Mouse (Mus musculus): Measurements from ENCODE around the gene Fgb.

Gene Fgb

DNA sequence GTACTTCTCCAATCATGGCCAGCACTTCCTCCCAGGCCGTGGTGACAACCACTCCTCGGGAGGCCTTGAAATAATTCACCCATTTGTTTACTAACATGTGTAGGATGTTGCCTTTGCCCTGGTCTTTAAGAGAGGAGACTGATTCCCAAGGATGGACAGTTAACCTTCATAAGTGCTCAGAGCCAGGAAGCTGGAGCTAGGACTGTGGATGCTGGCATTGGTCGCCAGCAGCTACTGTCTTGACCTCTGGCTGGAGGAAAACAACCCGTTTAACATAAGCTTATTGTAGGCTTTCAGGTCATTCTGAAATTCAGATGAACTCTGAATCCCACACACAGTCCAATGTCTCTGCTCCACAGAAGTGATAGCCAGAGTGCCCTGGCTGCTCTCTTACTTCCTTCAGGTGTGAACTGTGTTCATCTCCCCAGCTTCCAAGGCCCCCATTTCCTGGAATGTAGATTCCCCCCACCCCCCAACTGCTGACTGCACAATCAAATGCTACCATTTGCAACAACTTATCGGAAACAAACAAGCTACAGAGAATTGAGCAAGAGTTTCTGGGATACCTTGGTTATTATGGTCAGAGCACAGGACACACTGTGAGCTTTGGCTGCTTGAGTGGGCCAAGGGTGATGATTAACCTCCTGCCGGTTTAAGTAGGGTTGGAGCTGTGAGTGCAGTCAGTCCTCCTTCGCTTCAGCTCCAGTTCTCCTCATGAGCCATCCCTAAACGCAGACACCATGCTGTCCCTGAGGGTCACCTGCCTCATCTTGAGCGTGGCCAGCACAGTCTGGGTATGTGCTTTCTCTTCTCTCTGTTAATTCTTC, 24.0 kb downstream of the Fgb start, which contains the start of gene Fga:
Gene Fga (plus strand): TSS at position 602 of the 827 bp plus-strand sequence.
- DNase-seq = no peak

DNA sequence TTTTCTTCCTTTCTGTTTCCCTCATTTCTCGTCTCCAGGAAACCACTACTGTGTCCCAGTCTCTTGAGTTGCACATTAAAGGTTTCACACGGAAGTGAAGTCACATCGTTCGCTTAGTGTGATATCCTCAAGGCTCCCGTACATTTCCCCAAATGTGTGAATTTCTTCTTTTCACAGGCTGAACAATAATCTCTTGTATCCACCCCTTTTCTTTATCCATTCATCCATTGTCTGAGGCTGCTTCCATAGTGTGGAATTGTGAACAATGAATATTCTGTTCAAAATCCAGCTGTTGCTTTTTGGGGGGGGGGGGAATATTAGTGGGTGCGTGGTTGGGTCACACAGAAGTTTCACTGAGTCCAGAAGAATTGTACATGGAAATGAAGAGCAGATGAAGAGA, 24.6 kb downstream of the Fgb start:
- DNase-seq = no peak

DNA sequence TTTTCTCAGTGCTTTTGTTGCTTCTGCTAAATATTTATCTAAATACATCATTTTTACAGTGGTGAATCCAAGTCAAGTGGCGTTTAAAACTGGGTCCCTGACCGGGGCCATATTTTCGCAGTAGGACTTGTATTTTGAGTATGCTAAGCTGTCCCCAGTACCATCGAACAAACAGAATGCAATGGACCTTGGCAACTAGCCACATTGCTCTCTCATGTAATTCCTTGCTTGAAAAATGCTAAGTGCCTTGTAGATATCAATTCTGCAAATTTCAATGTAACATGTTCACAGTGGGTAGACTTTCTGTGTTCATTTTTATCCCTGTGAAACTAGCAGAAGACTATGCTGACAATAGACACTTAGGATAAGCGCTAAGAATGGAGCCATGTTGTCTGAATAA, 28.5 kb downstream of the Fgb start:
- no peak for DNase-seq

GRCm38 (mm10) chr3:83020387-83020786, 29.3 kb downstream of the Fgb start:
- no peak for DNase-seq

- no peak for DNase-seq
Observed at GRCm38 (mm10) chr3:83016236-83016635, 33.4 kb downstream of the Fgb start.

DNA sequence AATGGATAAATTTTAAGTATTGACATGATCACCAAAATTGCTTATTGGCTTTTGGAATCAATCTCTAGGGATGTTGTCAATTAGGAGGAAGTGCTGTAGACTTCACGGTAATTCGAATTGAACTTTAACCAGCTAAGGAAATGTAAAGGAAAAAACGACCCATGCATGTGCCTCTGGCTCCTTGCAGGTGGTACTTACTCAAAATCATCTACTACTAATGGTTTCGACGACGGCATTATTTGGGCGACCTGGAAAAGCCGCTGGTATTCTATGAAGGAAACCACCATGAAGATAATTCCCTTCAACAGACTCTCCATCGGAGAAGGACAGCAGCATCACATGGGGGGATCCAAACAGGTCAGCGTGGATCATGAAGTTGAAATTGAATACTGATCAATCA, 35.7 kb downstream of the Fgb start:
- no peak for DNase-seq

- DNase-seq = no peak
Observed at GRCm38 (mm10) chr3:83012636-83013035, 37.0 kb downstream of the Fgb start.

- DNase-seq = no peak
Observed at GRCm38 (mm10) chr3:83011565-83011964, 38.1 kb downstream of the Fgb start.

GRCm38 (mm10) chr3:83011136-83011535, 38.5 kb downstream of the Fgb start:
- DNase-seq = no peak

GRCm38 (mm10) chr3:83010291-83010690, 39.4 kb downstream of the Fgb start:
- no peak for DNase-seq

GRCm38 (mm10) chr3:83007557-83007956, 42.1 kb downstream of the Fgb start, which contains the start of gene Fgg:
Gene Fgg (plus strand): TSS chr3:83007724.
- DNase-seq = no peak

DNA sequence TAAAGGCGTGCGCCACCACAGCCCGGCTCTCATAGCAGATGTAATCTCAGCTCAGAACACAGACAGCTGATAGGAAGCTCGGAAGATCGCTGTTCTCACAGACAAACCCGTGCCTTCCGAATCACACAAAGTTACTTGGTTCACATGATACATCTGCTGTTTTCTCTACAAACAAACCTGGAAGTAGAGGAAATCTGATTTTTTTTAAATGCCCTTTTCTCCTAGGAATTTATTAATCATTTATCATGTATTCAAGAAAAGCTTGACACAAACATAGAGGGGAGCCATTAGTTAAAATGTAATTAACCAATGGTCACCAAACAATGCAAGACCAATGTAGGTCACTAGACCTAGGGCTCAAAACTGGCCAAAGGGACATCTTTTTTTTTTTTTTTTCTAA, 44.9 kb downstream of the Fgb start:
- no peak for DNase-seq

- no peak for DNase-seq
Observed at GRCm38 (mm10) chr3:83003068-83003467, 46.6 kb downstream of the Fgb start.

GRCm38 (mm10) chr3:83002191-83002590, 47.5 kb downstream of the Fgb start:
- DNase-seq = peak; percentile 65 to 67

DNA sequence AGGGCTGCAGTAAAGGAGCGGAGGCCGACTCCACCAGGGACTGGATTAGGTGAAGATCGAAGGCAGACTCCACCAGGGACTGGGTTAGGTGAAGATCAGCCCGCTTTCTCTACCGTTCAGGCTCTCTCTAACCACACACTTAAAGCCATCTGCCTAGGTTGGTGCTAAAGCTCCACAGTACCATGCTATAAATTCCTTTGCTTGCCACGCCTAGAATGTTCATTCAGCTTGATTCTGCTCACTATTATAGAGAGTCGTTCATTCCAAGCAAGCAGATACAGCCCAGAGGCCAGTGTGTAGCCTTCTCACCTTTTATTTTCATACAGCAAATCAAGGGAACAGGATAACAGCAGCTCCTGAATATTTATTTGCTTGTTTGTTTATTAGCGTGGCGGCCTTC, 49.7 kb downstream of the Fgb start:
- no peak for DNase-seq

DNA sequence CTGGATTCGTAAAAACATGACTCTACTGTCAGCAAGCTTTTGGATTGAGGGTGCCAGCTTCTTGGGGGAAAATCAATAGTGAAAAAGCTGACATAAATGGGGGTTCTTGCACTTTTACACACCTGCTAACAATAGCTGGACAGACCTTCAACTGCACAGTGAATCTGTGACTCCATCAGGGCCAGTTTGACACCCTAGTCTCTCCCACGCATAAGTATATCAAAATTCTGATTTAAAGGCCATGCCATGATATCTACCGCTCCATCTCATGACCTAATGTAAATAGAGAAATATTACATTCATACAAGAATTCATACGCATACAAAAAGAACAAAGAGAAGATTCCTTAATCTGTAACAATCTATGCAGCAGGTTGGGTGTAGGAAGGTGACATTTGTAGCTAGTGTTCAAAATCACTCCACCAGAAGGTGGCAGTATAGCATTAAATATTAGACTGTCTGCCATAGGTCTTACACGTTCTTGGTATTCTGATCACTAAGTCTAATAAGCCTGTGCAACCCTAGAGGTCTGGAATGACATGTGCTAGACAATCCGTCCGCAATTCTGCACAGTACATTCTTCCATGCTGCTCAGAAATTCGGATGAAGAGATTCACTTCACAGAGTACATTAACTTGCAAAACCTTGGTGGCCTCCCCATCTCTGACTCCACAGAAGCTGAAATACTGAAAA, 50.7 kb downstream of the Fgb start:
- peak; percentile 76 to 82 for DNase-seq

DNA sequence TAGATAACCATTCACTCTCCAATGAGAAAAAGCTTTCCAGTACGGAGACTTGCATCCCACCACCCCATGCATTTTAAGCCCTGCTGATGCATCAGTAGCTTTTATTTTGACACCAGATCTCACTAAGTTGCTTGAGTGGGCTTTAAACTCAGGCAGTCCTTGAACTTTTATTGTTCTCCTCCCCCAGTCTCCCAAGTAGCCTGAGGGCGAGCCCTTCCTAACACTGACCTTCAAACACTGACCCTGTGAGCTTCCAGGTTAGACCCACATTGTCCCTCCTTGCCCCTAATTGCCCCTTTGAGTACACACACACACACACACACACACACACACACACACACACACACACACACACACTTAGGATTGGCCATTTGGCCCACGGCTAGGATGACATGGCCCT, 53.0 kb downstream of the Fgb start:
- DNase-seq = no peak

- DNase-seq = peak; percentile 73 to 79
Observed at GRCm38 (mm10) chr3:82995368-82995767, 54.3 kb downstream of the Fgb start.

DNA sequence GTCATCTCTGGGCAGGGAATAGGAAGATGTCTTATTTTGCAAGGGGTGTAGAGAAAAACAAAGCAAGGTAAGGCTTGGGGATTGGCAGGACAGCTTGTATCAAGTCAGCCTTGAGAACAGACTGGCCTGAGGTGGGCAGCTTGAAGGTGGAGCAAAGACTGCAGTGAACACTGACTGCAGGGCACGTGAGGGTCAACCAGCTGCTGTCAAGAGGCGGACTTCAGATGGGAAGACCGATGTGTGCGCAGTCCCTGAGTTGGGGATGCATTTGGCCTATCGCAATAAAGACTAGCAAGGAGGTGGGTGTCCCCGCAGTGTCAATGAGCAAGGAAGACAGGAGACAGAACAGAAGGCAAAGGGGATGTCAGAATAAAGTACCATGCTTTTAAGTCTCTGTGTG, 56.7 kb downstream of the Fgb start:
- no peak for DNase-seq

- DNase-seq = no peak
Observed at GRCm38 (mm10) chr3:82991963-82992362, 57.7 kb downstream of the Fgb start.

All from cerebellum, postnatal 14 days (tissue).